Mouse (Mus musculus) forebrain, embryonic 11.5 days (tissue): ENCODE measurements around the gene Sema3c. TPM values are rescaled to one million over a fixed set of nuclear protein-coding genes. Genes with fewer than 3 reads are reported as not detected.

ENCODE experiments used
- ATAC-seq: fragments of 200-750 bp; cut with Nextera tagmentation; replicated peaks from 2 replicates; pipeline ENCODE4 v1.8.0; 2017; ENCODE audit warnings: moderate TSS enrichment; ENCODE audit not compliant: low FRiP score
- DNase-seq: peaks from one replicate; pipeline ENCODE4 v3.0.0-alpha.2; 2017; ENCODE audit warnings: low spot score
- H3K27ac ChIP-seq: fragments of 300-500 bp; sonication (generic); 2 replicates; pipeline ENCODE4 v1.5.1; 2014; ENCODE audit warnings: low read depth, low read length
- H3K27me3 ChIP-seq: fragments of 300-500 bp; sonication (generic); 2 replicates; pipeline ENCODE4 v1.6.1; 2014; ENCODE audit warnings: mild to moderate bottlenecking, low read length, mixed read lengths; ENCODE audit not compliant: control insufficient read depth, insufficient read depth
- H3K36me3 ChIP-seq: fragments of 300-500 bp; sonication (generic); 2 replicates; pipeline ENCODE4 v1.6.1; 2014; ENCODE audit warnings: mild to moderate bottlenecking, low read length, moderate library complexity, mixed read lengths; ENCODE audit not compliant: control insufficient read depth, insufficient read depth
- H3K4me1 ChIP-seq: fragments of 300-500 bp; sonication (generic); replicated peaks from 2 replicates; pipeline ENCODE4 v1.6.1; 2014; ENCODE audit warnings: low read length, mixed read lengths; ENCODE audit not compliant: control insufficient read depth, insufficient read depth
- H3K4me2 ChIP-seq: fragments of 300-500 bp; sonication (generic); 2 replicates; pipeline ENCODE4 v1.6.1; 2014; ENCODE audit warnings: low read depth, mild to moderate bottlenecking, low read length, moderate library complexity, mixed read lengths; ENCODE audit not compliant: severe bottlenecking
- H3K4me3 ChIP-seq: fragments of 300-500 bp; sonication (generic); 2 replicates; pipeline ENCODE4 v1.5.1; 2014; ENCODE audit warnings: low read depth, low read length
- H3K9ac ChIP-seq: fragments of 300-500 bp; sonication (generic); 2 replicates; pipeline ENCODE4 v1.6.1; 2014; ENCODE audit warnings: low read length
- H3K9me3 ChIP-seq: fragments of 300-500 bp; sonication (generic); 2 replicates; pipeline ENCODE4 v1.6.1; 2016; ENCODE audit warnings: low read length, mixed read lengths; ENCODE audit not compliant: control insufficient read depth
- WGBS: fragments of 180-500 bp; shearing (Covaris S2); extraction: QIAGEN DNeasy Blood & Tissue Kit; methylation state at CpG from one replicate; pipeline ENCODE4 v1.1.7; 2014; 5-methylcytosine and 5-hydroxymethylcytosine counted together
- polyA plus RNA-seq: library from polyadenylated mRNA; unstranded; fragments of >200 nt; fragmentation: Nextera tagmentation; extraction: Ambion mirVana; gene quantifications from 2 replicates; pipeline ENCODE4 v1.2.1, GENCODE M21; 2014

Sema3c gene
- polyA plus RNA-seq, 1 experiment from 2014 or later = 16.2 TPM

GRCm38 (mm10) chr5:17620619-17621018, 46.5 kb downstream of the Sema3c start:
- H3K9me3 ChIP-seq = no peaks in the 10 kb centered on the region
- no peak overlapping the region for H3K9ac ChIP-seq
- no peak overlapping the region for H3K4me2 ChIP-seq
- ATAC-seq (no peak), DNase-seq (no peak)
- H3K36me3 ChIP-seq = no peaks in the 10 kb centered on the region
- H3K4me1 ChIP-seq = no peaks in the 10 kb centered on the region
- H3K27ac ChIP-seq = no peak overlapping the region
- no peak overlapping the region for H3K4me3 ChIP-seq
- H3K27me3 ChIP-seq = no peaks in the 10 kb centered on the region
- 92% methylated on average over 2 of the region's 2 CpGs for whole genome bisulfite sequencing

DNA sequence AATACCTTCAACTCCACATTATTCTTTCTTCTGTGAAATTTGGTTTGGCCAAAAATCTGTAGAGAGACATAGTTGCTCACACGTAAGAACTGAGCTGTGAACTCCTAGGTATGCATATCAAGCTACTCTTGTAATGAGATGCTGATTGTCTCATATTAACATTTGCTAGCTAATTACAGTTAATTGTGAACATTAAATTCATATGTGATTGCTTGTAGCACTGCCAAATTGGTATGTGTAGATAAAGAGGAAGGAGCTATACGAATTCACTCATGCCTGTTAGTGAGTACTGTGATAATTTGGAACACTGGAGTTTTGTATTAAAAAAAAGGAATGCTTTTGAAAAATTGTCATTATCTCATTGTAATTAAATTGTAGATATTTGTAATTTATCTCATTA, 48.5 kb downstream of the Sema3c start:
- no peak overlapping the region for H3K4me2 ChIP-seq
- H3K9me3 ChIP-seq = no peaks in the 10 kb centered on the region
- DNase-seq = no peak
- no peak overlapping the region for H3K27ac ChIP-seq
- no peak overlapping the region for H3K4me3 ChIP-seq
- ATAC-seq = no peak
- no peaks in the 10 kb centered on the region for H3K27me3 ChIP-seq
- whole genome bisulfite sequencing = 90% methylated on average over 2 of the region's 2 CpGs
- H3K4me1 ChIP-seq = no peaks in the 10 kb centered on the region
- H3K36me3 ChIP-seq = no peaks in the 10 kb centered on the region
- H3K9ac ChIP-seq = no peak overlapping the region

DNA sequence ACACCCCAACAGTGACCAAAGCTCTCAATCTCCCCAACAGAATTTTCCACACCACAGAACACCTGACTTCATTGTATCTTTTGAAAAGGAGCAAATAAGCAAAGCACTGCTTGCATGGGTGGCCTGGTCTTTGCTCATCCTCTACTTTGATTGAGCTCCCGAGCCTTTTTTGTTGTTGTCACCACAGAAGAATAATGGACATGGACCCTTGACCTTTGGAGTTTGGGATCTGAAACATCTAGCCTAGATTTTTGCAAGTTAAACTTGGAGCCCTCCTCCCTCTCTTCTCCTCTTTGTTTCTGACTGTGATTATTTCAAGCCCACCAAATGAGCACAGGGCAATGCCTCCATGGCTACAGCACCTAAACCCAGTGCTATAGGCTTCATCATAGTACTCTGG, 54.5 kb downstream of the Sema3c start:
- 59% methylated on average over 1 of the region's 1 CpGs for WGBS
- no peaks in the 10 kb centered on the region for H3K4me1 ChIP-seq
- no peak for DNase-seq
- no peaks in the 10 kb centered on the region for H3K9me3 ChIP-seq
- no peak overlapping the region for H3K4me3 ChIP-seq
- no peaks in the 10 kb centered on the region for H3K36me3 ChIP-seq
- ATAC-seq = no peak
- no peaks in the 10 kb centered on the region for H3K27me3 ChIP-seq
- H3K9ac ChIP-seq = no peak overlapping the region
- H3K4me2 ChIP-seq = no peak overlapping the region
- H3K27ac ChIP-seq = no peak overlapping the region

- no peaks in the 10 kb centered on the region for H3K4me1 ChIP-seq
- no peaks in the 10 kb centered on the region for H3K27me3 ChIP-seq
- 73% methylated on average over 3 of the region's 3 CpGs for WGBS
These were observed 55.5 kb downstream of the Sema3c start for GRCm38 (mm10) chr5:17629599-17629998.

DNA sequence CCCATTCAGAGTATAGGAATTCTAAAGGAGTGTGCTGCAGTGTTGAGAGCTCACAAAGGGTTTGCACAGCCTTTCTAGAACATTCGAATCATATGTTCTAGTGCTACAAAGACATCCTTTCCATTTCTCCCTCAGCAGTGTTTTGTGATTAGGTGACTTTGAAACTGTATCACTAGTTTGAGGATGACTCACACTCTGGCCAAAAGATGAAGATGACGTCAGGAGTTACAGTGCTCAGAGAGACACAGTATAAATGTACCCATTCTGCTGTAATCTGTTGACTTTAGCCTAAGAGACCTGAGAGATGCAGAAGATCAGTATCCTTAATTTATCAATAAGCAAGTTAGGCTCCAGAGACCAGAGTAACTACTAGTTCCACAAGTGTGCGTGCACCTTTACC, 65.4 kb downstream of the Sema3c start:
- ATAC-seq (no peak), DNase-seq (no peak)
- Histone ChIP-seq H3K9ac (no peak overlapping the region), H3K4me1 (no peaks in the 10 kb centered on the region), H3K4me2 (no peak overlapping the region), H3K36me3 (no peaks in the 10 kb centered on the region), H3K27me3 (no peaks in the 10 kb centered on the region), H3K9me3 (no peaks in the 10 kb centered on the region), H3K4me3 (no peak overlapping the region), H3K27ac (no peak overlapping the region)
- 89% methylated on average over 3 of the region's 3 CpGs for WGBS

More at GRCm38 (mm10) chr5:17629599-17629998, 55.5 kb downstream of the Sema3c start:
- Histone ChIP-seq H3K9ac (no peak overlapping the region), H3K36me3 (no peaks in the 10 kb centered on the region), H3K9me3 (no peaks in the 10 kb centered on the region), H3K4me2 (no peak overlapping the region), H3K4me3 (no peak overlapping the region), H3K27ac (no peak overlapping the region)
- no peak for ATAC-seq
- no peak for DNase-seq

DNA sequence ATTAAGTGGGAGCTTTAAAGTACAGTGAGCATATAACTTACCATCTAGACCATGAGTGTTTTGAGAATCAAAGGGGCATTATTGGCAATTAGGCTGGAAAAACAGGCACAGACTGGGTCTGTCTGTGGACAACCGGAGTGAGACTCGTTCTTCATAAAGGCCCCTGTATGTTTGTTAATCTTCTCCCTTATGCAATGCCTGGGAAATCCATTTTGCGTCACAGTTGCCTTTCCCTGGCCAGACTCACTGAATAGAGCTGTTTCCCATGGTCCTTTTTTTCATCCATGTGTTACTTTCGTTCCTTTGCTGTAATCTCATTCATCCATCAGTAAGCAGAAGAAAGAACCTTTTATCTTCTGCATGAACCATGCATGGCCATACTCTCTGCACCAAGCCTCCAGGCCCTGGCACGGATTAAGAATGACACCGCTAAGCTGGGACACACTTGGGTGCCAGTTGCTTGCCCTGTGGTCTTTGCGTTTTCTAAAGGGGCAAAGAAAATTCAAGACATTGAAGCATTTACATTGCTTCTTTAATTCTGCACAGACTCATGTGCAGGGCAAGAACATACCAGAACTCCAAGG, 73.7 kb downstream of the Sema3c start:
- DNase-seq (no peak), ATAC-seq (peak; percentile 61; the same call in 1 of the 2 replicates)
- H3K36me3 ChIP-seq = no peaks in the 10 kb centered on the region
- 60% methylated on average over 7 of the region's 7 CpGs for WGBS
- no peak overlapping the region for H3K4me2 ChIP-seq
- H3K4me1 ChIP-seq = no peaks in the 10 kb centered on the region
- H3K9ac ChIP-seq = no peak overlapping the region
- H3K4me3 ChIP-seq = no peak overlapping the region
- H3K27me3 ChIP-seq = no peaks in the 10 kb centered on the region
- no peak overlapping the region for H3K27ac ChIP-seq
- no peaks in the 10 kb centered on the region for H3K9me3 ChIP-seq

GRCm38 (mm10) chr5:17648865-17649542, 74.9 kb downstream of the Sema3c start:
- no peaks in the 10 kb centered on the region for H3K9me3 ChIP-seq
- whole genome bisulfite sequencing = 42% methylated on average over 1 of the region's 1 CpGs
- H3K27me3 ChIP-seq = no peaks in the 10 kb centered on the region
- no peaks in the 10 kb centered on the region for H3K36me3 ChIP-seq
- DNase-seq = no peak
- no peak overlapping the region for H3K4me3 ChIP-seq
- H3K4me2 ChIP-seq = no peak overlapping the region
- no peak for ATAC-seq
- no peak overlapping the region for H3K27ac ChIP-seq
- no peak overlapping the region for H3K9ac ChIP-seq
- H3K4me1 ChIP-seq = no peaks in the 10 kb centered on the region

DNA sequence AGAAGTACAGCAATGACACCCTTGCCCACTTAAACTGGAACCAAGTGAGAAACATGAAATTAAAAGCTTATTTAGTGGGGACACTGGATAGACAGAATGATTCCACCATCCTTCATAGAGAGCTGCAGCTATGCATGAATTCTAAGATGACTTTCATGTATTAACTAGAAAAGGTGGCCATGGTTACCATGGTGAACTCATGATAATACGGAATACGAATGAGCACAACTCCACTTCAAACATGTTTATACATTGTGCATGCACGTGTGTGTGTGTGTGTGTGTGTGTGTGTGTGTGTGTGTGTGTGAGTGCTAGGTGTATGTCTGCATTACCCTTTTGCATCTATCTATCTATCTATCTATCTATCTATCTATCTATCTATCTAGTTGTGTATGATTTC, 87.1 kb downstream of the Sema3c start:
- Histone ChIP-seq H3K27ac (no peak overlapping the region), H3K4me2 (no peak overlapping the region), H3K4me1 (no peaks in the 10 kb centered on the region), H3K4me3 (no peak overlapping the region), H3K27me3 (no peaks in the 10 kb centered on the region), H3K9ac (no peak overlapping the region), H3K36me3 (no peaks in the 10 kb centered on the region), H3K9me3 (no peaks in the 10 kb centered on the region)
- DNase-seq (no peak), ATAC-seq (no peak)
- 70% methylated on average over 3 of the region's 3 CpGs for WGBS

GRCm38 (mm10) chr5:17671356-17671755, 97.3 kb downstream of the Sema3c start:
- DNase-seq = no peak
- ATAC-seq = no peak
- H3K36me3 ChIP-seq = no peaks in the 10 kb centered on the region
- no peaks in the 10 kb centered on the region for H3K9me3 ChIP-seq
- no peak overlapping the region for H3K4me2 ChIP-seq
- H3K27ac ChIP-seq = no peak overlapping the region
- H3K4me1 ChIP-seq = no peaks in the 10 kb centered on the region
- no peaks in the 10 kb centered on the region for H3K27me3 ChIP-seq
- H3K9ac ChIP-seq = no peak overlapping the region
- H3K4me3 ChIP-seq = no peak overlapping the region
